In genomic region chr1:180415836-180416235, GRCm38 (mm10) we compare ENCODE assay signal across 26 mouse cellular contexts.
"Had no signal": no experiment of that assay in that cellular context is flagged by ENCODE, and none has a peak within 500 bp of the region (broad histone marks: within the 10 kb centered on the region; RNA-seq: fewer than 3 reads in every experiment).

No protein-coding gene starts in this region.

- H3K27me3 ChIP-seq: heart, embryonic 15.5 days; hindbrain, embryonic 12.5 days; intestine, embryonic 15.5 days; limb, embryonic 12.5 days; liver, embryonic 13.5 days had no signal

- H3K27ac ChIP-seq: heart, adult 2 months; heart, embryonic 13.5 days; heart, embryonic 15.5 days; hindbrain, embryonic 10.5 days; hindbrain, embryonic 12.5 days; hindbrain, embryonic 14.5 days; intestine, embryonic 15.5 days; layer of hippocampus, adult 2 months; left cerebral cortex, adult 2 months; limb, embryonic 10.5 days; limb, embryonic 12.5 days; liver, embryonic 13.5 days had no signal

- ATAC-seq: hindbrain, embryonic 16.5 days; inflammation-experienced regulatory T-cells, adult 6 months; intestine, embryonic 15.5 days; intestine, postnatal 0 days had no signal

- H3K4me3 ChIP-seq: heart, adult 2 months; heart, embryonic 13.5 days; heart, embryonic 15.5 days; hindbrain, embryonic 10.5 days; hindbrain, embryonic 12.5 days; intestine, embryonic 15.5 days; layer of hippocampus, adult 2 months; left cerebral cortex, adult 2 months; limb, embryonic 10.5 days; limb, embryonic 12.5 days; liver, embryonic 13.5 days had no signal

- H3K9ac ChIP-seq: heart, embryonic 13.5 days; heart, embryonic 15.5 days; hindbrain, embryonic 12.5 days; hindbrain, embryonic 14.5 days; intestine, embryonic 15.5 days; limb, embryonic 12.5 days; liver, embryonic 13.5 days had no signal

- H3K9me3 ChIP-seq: heart, embryonic 13.5 days; heart, embryonic 15.5 days; hindbrain, embryonic 10.5 days; hindbrain, embryonic 12.5 days; intestine, embryonic 15.5 days; limb, embryonic 10.5 days; limb, embryonic 12.5 days; liver, embryonic 13.5 days had no signal

- DNase-seq: gastrocnemius, postnatal 14 days; heart, adult 2 months; heart, postnatal 14 days; heart, postnatal 4 days; kidney, adult 18-20 months; kidney, adult 8-10 months; kidney, postnatal 10 days; kidney, postnatal 25 days; kidney, postnatal 4 days; liver; liver, embryonic 13.5 days had no signal

- H3K4me2 ChIP-seq: heart, embryonic 11.5 days; heart, embryonic 13.5 days; heart, embryonic 15.5 days; hindbrain, embryonic 12.5 days; hindbrain, embryonic 14.5 days; intestine, embryonic 15.5 days; limb, embryonic 12.5 days; liver, embryonic 11.5 days; liver, embryonic 13.5 days had no signal
